In the genomic region with DNA sequence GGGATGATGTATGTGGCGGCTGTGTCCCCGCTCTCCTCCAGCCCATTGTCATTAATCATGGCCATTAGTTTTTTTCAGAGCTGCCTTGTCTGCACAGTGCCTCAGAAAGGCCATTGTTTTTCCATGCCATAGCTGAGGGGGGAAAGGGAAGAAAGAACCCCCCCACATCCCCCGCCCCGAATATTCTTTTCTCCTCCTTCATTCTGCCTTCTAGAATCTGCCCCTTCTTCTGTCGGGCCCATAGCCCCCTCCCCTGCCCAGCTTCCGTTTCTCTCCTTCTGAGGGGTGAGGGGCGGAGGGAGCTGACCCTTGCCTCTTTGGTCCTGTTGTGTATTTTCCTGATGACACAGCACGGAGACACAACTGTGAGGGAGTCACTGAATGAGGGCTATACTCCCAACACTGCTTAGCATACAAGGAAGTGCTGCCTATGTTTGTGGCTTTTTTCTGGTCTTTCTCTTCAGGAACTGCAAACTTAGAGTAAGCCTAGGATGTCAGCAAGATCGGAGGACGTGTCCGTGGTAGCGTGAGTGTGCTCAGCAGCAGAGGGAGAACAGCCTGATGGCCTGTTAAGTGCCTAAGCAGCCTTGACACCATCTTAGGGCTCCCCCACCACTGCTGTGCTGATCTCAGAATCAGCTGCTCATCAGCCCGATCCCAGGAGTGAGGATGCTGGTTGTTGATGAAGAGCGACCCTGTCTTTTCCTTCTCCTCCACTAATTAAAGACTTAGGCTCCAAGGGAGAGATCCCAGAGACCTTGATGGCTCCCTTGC, we compare ENCODE assay signal across 13 mouse cellular contexts.
A peak's percentile ranks its signal among the peaks of the same experiment; 100 is the strongest.
DNase-seq lines count a peak whose midpoint lies in the region; ATAC-seq lines count a peak whose summit lies in the region.
"Had no signal": no experiment of that assay in that cellular context is flagged by ENCODE, and none has a peak within 500 bp of the region (broad histone marks: within the 10 kb centered on the region; RNA-seq: fewer than 3 reads in every experiment).

No protein-coding gene starts in this region.

- H3K4me3 ChIP-seq in heart, embryonic 12.5 days = no peak overlapping the region
- H3K4me3 ChIP-seq in lung, embryonic 15.5 days = no peak overlapping the region
- H3K4me3 ChIP-seq in hindbrain, embryonic 13.5 days = no peak overlapping the region
- H3K4me3 ChIP-seq in neural tube, embryonic 13.5 days = peak overlapping the region; percentile 11
- H3K4me3 ChIP-seq: gastrocnemius, adult 2 months; limb, embryonic 15.5 days had no signal

- H3K4me1 ChIP-seq in heart, embryonic 12.5 days (replicated peaks) = peaks cover 11% of the 10 kb centered on the region
- peaks cover 26% of the 10 kb centered on the region for H3K4me1 ChIP-seq in lung, embryonic 15.5 days
- H3K4me1 ChIP-seq in hindbrain, embryonic 13.5 days (replicated peaks) = peaks cover 26% of the 10 kb centered on the region
- H3K4me1 ChIP-seq in neural tube, embryonic 13.5 days (replicated peaks) = peaks cover 37% of the 10 kb centered on the region

- no peak overlapping the region for H3K9ac ChIP-seq in heart, embryonic 12.5 days
- no peak overlapping the region for H3K9ac ChIP-seq in lung, embryonic 15.5 days
- H3K9ac ChIP-seq in hindbrain, embryonic 13.5 days = peak overlapping the region; percentile 53
- H3K9ac ChIP-seq in neural tube, embryonic 13.5 days = peak overlapping the region; percentile 60
- H3K9ac ChIP-seq: limb, embryonic 15.5 days had no signal

- WGBS in heart, embryonic 12.5 days = 39% methylated on average over 14 of the region's 14 CpGs
- WGBS in lung, embryonic 15.5 days = 26% methylated on average over 14 of the region's 14 CpGs
- 17% methylated on average over 14 of the region's 14 CpGs for WGBS in hindbrain, embryonic 13.5 days
- 7% methylated on average over 14 of the region's 14 CpGs for WGBS in neural tube, embryonic 13.5 days

- ATAC-seq in heart, embryonic 12.5 days (ENCODE audit: insufficient number of reproducible peaks, low FRiP score) = no peak
- peak; percentile 39; the same call in 1 of the 2 replicates for ATAC-seq in lung, embryonic 15.5 days (ENCODE audit: borderline replicate concordance, extremely low read depth, low FRiP score, low TSS enrichment)
- ATAC-seq in hindbrain, embryonic 13.5 days (ENCODE audit: low FRiP score) = peak; percentile 80
- peak; percentile 85 for ATAC-seq in neural tube, embryonic 13.5 days (ENCODE audit: low read depth)

- DNase-seq in heart, adult 8-10 months (ENCODE audit: low spot score) = no peak
- no peak for DNase-seq in lung, postnatal 25 days (ENCODE audit: low spot score)
- no peak for DNase-seq in right cerebral cortex, postnatal 10 days (ENCODE audit: low spot score in 2 of 2)
- no peak for DNase-seq in urinary bladder, postnatal 14 days (ENCODE audit: low spot score)
- DNase-seq: cerebellum, postnatal 25 days; gastrocnemius, adult 2 months; thymus, adult 2 months had no signal

- H3K9me3 ChIP-seq in heart, embryonic 12.5 days (replicated peaks) = no peaks in the 10 kb centered on the region
- no peaks in the 10 kb centered on the region for H3K9me3 ChIP-seq in lung, embryonic 15.5 days
- H3K9me3 ChIP-seq in hindbrain, embryonic 13.5 days = no peaks in the 10 kb centered on the region
- no peaks in the 10 kb centered on the region for H3K9me3 ChIP-seq in neural tube, embryonic 13.5 days
- H3K9me3 ChIP-seq: limb, embryonic 15.5 days had no signal

- peaks cover 3% of the 10 kb centered on the region for H3K27me3 ChIP-seq in heart, embryonic 12.5 days (replicated peaks)
- no peaks in the 10 kb centered on the region; the same call in 1 of the 2 replicates for H3K27me3 ChIP-seq in lung, embryonic 15.5 days
- no peaks in the 10 kb centered on the region for H3K27me3 ChIP-seq in hindbrain, embryonic 13.5 days
- 0 out of 2 replicates have a peak, but pooled peaks cover under 1% of the 10 kb centered on the region for H3K27me3 ChIP-seq in neural tube, embryonic 13.5 days

- H3K27ac ChIP-seq in heart, embryonic 12.5 days (ENCODE audit: poor library complexity, severe bottlenecking) = no peak overlapping the region
- no peak overlapping the region for H3K27ac ChIP-seq in lung, embryonic 15.5 days
- peak overlapping the region; percentile 79 for H3K27ac ChIP-seq in hindbrain, embryonic 13.5 days
- H3K27ac ChIP-seq in neural tube, embryonic 13.5 days (replicated peaks) = peak overlapping the region; percentile 83
- H3K27ac ChIP-seq: gastrocnemius, adult 2 months; limb, embryonic 15.5 days had no signal

- H3K36me3 ChIP-seq in heart, embryonic 12.5 days = no peaks in the 10 kb centered on the region
- H3K36me3 ChIP-seq in lung, embryonic 15.5 days = no peaks in the 10 kb centered on the region
- no peaks in the 10 kb centered on the region for H3K36me3 ChIP-seq in hindbrain, embryonic 13.5 days
- H3K36me3 ChIP-seq in neural tube, embryonic 13.5 days = no peaks in the 10 kb centered on the region
- H3K36me3 ChIP-seq: limb, embryonic 15.5 days had no signal

- peak overlapping the region; percentile 36 for H3K4me2 ChIP-seq in heart, embryonic 12.5 days
- peak overlapping the region; percentile 26 for H3K4me2 ChIP-seq in lung, embryonic 15.5 days
- peak overlapping the region; percentile 41 for H3K4me2 ChIP-seq in hindbrain, embryonic 13.5 days
- peak overlapping the region; percentile 48 for H3K4me2 ChIP-seq in neural tube, embryonic 13.5 days
- H3K4me2 ChIP-seq: limb, embryonic 15.5 days; midbrain, embryonic 11.5 days had no signal

Comparison
In these comparisons a context has a peak if more than half of its experiments do, and no peak if none do; other contexts are left out.
1. H3K27ac ChIP-seq: peak in hindbrain, embryonic 13.5 days (single experiment) and neural tube, embryonic 13.5 days (single experiment); none in heart, embryonic 12.5 days (single experiment) and lung, embryonic 15.5 days (single experiment).
2. H3K9ac ChIP-seq: peak in hindbrain, embryonic 13.5 days (single experiment) and neural tube, embryonic 13.5 days (single experiment); none in heart, embryonic 12.5 days (single experiment) and lung, embryonic 15.5 days (single experiment).
3. Peak in every context shown above with its lines, with median percentiles within 50 percentile points of each other: H3K4me2 ChIP-seq.